Mouse (Mus musculus) limb, embryonic 15.5 days (tissue): Measurements from ENCODE around the gene Eml1. TPM values are rescaled to one million over a fixed set of nuclear protein-coding genes. Genes with fewer than 3 reads are reported as not detected.

ENCODE experiments used
- ATAC-seq: fragments of 200-750 bp; cut with Nextera tagmentation; 2 replicates; pipeline ENCODE4 v1.8.0; 2017; ENCODE audit warnings: low read depth, moderate TSS enrichment; ENCODE audit not compliant: insufficient number of reproducible peaks, low FRiP score, low TSS enrichment
- H3K27ac ChIP-seq: fragments of 300-500 bp; sonication (generic); 2 replicates; pipeline ENCODE4 v1.5.1; 2015; ENCODE audit warnings: moderate library complexity, mild to moderate bottlenecking, inconsistent platforms
- H3K27me3 ChIP-seq: fragments of 300-500 bp; sonication (generic); 2 replicates; pipeline ENCODE4 v1.6.1; 2015; ENCODE audit warnings: inconsistent platforms
- H3K36me3 ChIP-seq: fragments of 300-500 bp; sonication (generic); 2 replicates; pipeline ENCODE4 v1.6.1; 2015; ENCODE audit warnings: inconsistent platforms
- H3K4me1 ChIP-seq: fragments of 300-500 bp; sonication (generic); 2 replicates; pipeline ENCODE4 v1.6.1; 2015; ENCODE audit warnings: inconsistent platforms
- H3K4me2 ChIP-seq: fragments of 300-500 bp; sonication (generic); 2 replicates; pipeline ENCODE4 v1.6.1; 2015; ENCODE audit warnings: mild to moderate bottlenecking, inconsistent platforms
- H3K4me3 ChIP-seq: fragments of 300-500 bp; sonication (generic); 2 replicates; pipeline ENCODE4 v1.5.1; 2015; ENCODE audit warnings: mild to moderate bottlenecking, inconsistent platforms
- H3K9ac ChIP-seq: fragments of 300-500 bp; sonication (generic); 2 replicates; pipeline ENCODE4 v1.6.1; 2015; ENCODE audit warnings: inconsistent platforms
- H3K9me3 ChIP-seq: fragments of 300-500 bp; sonication (generic); 2 replicates; pipeline ENCODE4 v1.6.1; 2016; ENCODE audit warnings: inconsistent platforms
- WGBS: fragments of 180-500 bp; shearing (Covaris S2); methylation state at CpG from one replicate; pipeline ENCODE4 v1.1.7; 2015; 5-methylcytosine and 5-hydroxymethylcytosine counted together
- polyA plus RNA-seq: library from polyadenylated mRNA; unstranded; fragments of >200 nt; fragmentation: Nextera tagmentation; extraction: Ambion mirVana; gene quantifications from 2 replicates; pipeline ENCODE4 v1.2.1, GENCODE M21; 2015

Gene Eml1
- polyA plus RNA-seq, 1 experiment from 2014 or later: 46.0 TPM

DNA sequence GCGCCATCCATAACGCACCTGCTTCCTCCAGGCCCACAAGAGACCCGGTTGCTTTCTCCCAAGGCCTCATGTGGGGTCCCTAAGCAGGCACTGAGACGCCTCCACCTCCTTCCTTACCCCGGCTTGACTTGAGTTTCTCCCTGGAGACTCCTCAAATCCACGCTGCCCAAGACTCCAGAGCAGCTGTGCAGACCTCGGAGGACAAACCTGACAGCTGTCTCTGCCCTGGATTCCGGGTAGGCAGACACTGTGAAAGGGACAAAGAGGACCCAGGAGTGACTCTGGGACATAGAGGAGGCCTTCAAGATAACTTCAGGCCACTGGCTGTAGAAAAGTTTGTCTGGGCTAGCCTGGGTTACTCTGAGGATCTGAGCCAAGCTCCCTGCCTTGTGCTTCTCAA is 3.9 kb downstream of the Eml1 start:
- no peaks in the 10 kb centered on the region for H3K9me3 ChIP-seq
- H3K36me3 ChIP-seq: no peaks in the 10 kb centered on the region
- ATAC-seq: no peak
- H3K27me3 ChIP-seq: no peaks in the 10 kb centered on the region
- peak overlapping the region; percentile 7; the same call in 1 of the 2 replicates for H3K27ac ChIP-seq
- no peak overlapping the region for H3K4me2 ChIP-seq
- WGBS: 66% methylated on average over 8 of the region's 8 CpGs
- no peak overlapping the region for H3K4me3 ChIP-seq
- H3K9ac ChIP-seq: no peak overlapping the region
- peaks cover 39% of the 10 kb centered on the region for H3K4me1 ChIP-seq

DNA sequence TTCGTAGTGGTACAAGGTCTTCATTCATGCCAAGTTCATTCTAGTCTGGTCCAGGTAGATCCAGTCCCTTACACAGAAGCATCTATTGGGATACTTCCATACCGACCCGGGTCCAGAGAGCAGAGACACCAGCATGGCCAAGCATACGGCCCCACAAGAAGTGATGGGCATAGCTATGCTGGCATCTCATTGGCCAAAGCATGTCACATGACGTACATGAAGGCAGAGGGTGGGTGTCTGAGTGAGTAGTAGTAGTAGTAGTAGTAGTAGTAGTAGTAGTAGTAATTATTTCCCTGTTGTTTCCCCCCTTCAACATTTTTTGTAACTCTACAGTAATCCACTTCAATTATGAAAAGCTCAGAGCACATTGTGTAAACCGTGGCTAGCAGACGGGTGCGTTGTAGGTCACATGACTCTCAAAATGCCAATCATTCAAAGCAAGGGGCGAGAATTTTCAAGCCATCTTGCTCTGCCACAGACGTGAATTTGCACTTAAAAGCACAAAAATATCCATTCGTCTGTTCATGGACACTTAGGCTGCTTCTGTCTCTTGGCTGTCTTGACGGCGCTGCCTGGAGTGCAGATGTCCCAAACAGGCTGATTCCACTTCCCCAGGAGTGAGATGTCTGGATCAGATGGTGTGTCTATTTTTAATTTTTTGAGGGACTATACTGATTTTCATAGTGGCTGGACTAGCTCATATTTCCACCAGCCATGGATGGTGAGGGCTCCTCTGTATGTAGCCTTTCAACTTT is 7.8 kb downstream of the Eml1 start:
- no peak overlapping the region for H3K9ac ChIP-seq
- no peaks in the 10 kb centered on the region for H3K27me3 ChIP-seq
- no peaks in the 10 kb centered on the region for H3K36me3 ChIP-seq
- WGBS: 80% methylated on average over 13 of the region's 13 CpGs
- peaks cover 15% of the 10 kb centered on the region for H3K4me1 ChIP-seq
- ATAC-seq: no peak
- no peak overlapping the region for H3K4me2 ChIP-seq
- no peak overlapping the region for H3K27ac ChIP-seq
- H3K9me3 ChIP-seq: no peaks in the 10 kb centered on the region
- H3K4me3 ChIP-seq: no peak overlapping the region

DNA sequence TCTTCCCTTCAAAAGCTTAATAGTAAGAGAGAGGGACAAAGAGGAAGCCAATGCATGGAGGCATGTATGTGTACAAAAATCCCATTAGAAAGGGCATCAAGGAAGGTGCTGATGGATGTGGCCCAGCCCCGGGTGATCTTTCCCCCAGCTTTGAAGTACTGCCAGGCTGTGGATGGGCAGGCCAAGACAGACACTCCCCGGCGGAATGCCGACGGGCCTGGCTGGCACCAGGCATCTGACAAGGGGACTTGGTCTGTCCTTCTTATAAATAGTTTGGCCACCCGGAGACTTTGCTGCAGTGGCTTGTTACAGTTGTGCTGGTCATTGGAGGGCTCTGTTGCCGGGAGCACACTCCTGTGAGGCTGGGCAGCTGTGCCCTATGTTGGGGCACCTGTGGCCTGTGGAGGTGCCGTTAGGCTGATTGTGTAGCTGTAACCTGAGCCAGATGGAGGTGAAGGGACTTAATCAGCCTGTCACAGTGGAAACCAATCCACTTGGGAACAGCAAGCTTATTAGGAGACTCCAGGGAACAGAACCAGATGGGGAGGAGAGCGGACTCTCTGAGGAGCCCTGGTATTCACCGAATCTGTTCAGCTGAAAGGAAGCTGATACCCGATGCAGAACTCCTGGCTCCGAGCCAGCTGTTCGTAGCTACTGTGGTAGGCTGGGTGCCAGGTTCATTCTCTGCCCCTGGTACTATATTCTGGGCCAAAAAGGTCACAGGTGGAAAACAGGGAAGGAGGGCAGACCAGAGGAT is 15.9 kb downstream of the Eml1 start:
- 27% methylated on average over 13 of the region's 13 CpGs for WGBS
- H3K9ac ChIP-seq: no peak overlapping the region
- ATAC-seq: no peak; the same call in 1 of the 2 replicates
- H3K4me2 ChIP-seq: no peak overlapping the region
- H3K4me1 ChIP-seq: peaks cover 12% of the 10 kb centered on the region; the same call in 1 of the 2 replicates
- no peaks in the 10 kb centered on the region for H3K27me3 ChIP-seq
- H3K9me3 ChIP-seq: no peaks in the 10 kb centered on the region
- H3K27ac ChIP-seq: no peak overlapping the region
- no peaks in the 10 kb centered on the region for H3K36me3 ChIP-seq
- no peak overlapping the region for H3K4me3 ChIP-seq

DNA sequence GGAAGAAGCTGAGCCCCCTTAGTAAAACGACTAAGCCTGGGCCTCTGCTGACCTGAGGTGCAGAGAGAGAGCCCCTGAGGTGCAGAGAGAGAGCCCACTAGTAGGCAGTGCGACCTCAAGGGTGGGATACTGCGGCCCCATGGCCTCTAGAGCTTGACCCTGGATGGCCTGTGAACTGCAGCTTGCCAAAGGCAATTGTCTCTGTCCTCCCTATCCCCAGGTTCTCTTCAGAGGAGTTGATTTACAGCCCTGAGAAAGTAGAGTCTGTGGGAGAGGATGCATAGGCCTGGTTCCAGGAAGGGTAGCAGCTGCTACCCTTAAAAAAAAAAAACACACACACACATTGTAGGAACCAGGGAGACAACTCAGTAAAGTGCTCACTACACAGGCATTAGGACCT is 19.0 kb downstream of the Eml1 start:
- Histone ChIP-seq H3K4me2 (no peak overlapping the region), H3K27me3 (no peaks in the 10 kb centered on the region), H3K4me1 (peaks cover 29% of the 10 kb centered on the region), H3K9me3 (no peaks in the 10 kb centered on the region), H3K27ac (no peak overlapping the region), H3K4me3 (no peak overlapping the region), H3K36me3 (no peaks in the 10 kb centered on the region), H3K9ac (no peak overlapping the region)
- 46% methylated on average over 3 of the region's 3 CpGs for WGBS
- ATAC-seq: no peak

DNA sequence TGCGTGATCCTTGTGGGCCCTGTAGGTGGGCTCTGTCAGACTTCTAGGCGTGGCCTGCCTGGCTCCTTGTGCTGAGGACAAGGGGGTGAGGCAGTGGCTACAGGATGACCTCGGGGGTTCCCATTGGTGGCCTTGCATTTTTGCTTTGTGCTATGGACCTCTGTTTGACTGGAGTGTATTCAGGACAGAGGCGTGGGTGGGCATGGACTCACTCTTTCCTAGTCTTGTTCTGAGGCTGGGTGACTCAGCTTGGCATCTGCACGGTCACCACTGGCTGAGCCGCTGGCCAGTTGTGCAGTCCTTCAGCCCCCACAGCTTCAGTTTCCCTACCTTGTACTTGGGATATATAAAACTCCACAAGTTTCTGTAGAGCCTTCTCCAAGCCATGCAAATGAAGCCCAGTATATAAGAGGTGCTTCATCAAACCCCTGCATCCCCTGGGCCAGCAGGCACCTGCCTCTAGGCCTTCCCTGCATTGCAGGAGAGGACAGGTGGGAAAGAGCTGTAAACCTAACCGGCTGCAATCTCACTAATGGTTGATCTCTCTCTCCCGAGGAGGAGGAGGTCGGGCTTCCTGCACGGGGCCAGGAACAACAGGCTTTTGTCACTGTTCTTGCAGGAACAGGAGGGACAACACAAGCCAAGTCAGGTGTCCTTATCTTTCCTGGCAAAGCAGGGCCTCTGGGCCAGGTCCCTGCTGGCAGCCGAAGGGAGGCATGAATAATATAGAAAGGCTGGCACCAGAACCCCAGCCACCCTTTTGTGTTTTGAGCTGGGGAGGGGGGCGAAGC is 21.7 kb downstream of the Eml1 start:
- no peak overlapping the region for H3K9ac ChIP-seq

DNA sequence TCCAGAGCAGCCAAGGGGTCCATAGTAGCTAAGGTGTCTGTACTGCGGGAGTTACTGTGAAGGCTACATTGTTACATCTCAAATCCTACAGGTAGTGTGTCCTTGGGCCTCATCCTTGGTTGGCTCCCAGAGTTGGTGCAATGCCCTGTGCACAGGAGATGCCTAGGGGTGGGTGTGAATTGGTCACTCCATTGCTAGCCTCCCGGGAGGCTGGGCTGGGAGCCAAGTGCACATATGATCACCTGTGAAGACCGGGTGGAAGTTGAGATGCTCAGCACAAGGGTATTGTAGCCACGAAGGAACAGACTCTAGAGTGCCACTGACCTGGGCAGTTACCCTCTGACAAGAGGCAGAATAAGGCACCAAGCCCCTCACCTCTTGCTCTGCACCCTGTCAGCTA is 22.3 kb downstream of the Eml1 start:
- Histone ChIP-seq H3K27ac (no peak overlapping the region), H3K9ac (no peak overlapping the region), H3K4me1 (peaks cover 23% of the 10 kb centered on the region), H3K9me3 (no peaks in the 10 kb centered on the region), H3K27me3 (no peaks in the 10 kb centered on the region), H3K4me3 (no peak overlapping the region), H3K4me2 (no peak overlapping the region), H3K36me3 (no peaks in the 10 kb centered on the region)
- WGBS: 72% methylated on average over 4 of the region's 4 CpGs
- ATAC-seq: no peak

More for the DNA sequence above, 21.7 kb downstream of the Eml1 start:
- Histone ChIP-seq H3K4me3 (no peak overlapping the region), H3K4me1 (peaks cover 23% of the 10 kb centered on the region), H3K36me3 (no peaks in the 10 kb centered on the region), H3K27ac (no peak overlapping the region), H3K9me3 (no peaks in the 10 kb centered on the region), H3K4me2 (no peak overlapping the region), H3K27me3 (no peaks in the 10 kb centered on the region)
- 70% methylated on average over 12 of the region's 12 CpGs for WGBS
- no peak for ATAC-seq

DNA sequence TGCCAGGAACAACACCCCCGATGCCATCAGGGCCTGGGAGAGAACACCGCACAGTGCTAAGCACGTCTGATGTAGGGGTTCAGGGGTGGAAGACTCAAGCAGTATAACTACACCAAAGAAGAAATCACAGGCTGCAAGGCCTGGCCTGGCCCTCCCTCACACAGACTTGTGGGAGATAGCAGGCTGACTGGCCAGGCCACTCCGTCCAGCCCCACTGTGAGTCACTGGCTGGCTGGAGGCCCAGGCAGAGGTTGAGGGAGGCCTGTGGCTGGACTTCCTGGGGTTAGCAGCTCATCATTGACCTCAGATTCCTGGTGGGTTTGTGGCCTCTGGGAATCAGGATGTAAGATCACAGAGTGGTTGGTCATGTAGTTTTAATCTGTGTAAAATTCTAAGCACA is 22.9 kb downstream of the Eml1 start:
- no peaks in the 10 kb centered on the region for H3K9me3 ChIP-seq
- H3K36me3 ChIP-seq: no peaks in the 10 kb centered on the region
- no peak overlapping the region for H3K9ac ChIP-seq
- H3K4me2 ChIP-seq: no peak overlapping the region
- no peak overlapping the region for H3K4me3 ChIP-seq
- no peak for ATAC-seq
- no peak overlapping the region for H3K27ac ChIP-seq
- peaks cover 23% of the 10 kb centered on the region for H3K4me1 ChIP-seq
- 75% methylated on average over 4 of the region's 4 CpGs for WGBS
- H3K27me3 ChIP-seq: no peaks in the 10 kb centered on the region

DNA sequence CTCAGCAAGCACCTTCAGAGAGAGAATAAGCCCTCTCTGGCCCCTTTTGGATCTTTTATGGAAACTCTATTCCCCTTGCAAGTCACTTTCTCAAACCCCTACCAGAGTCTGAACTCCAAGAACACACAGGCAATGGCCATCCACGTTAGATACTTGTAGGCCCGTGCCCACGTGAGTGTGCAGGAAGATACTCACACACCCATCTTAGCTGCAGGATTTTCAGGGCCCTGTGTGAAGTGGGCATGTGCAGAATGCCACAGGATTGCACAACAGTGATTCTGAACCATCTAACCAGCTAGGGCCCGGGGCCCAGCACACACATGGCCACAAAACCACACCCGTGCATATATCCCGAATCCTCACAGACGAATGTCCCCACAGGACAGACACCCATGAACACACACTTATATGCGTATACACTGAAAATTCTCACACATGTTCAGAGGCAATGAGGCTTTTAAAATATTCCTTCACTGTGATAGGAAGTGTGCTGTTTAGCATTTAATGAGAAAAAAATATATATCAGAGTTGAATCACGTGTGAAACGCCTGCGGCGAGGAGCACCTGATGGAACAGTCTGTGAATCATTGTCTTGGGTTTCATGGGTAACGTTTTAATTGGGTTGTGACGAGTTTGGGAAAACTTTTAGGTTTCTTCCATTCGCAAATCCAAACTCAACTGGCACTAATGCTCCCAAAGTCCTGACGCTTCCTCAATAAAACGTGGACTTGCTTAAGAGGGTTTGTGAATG is 24.0 kb downstream of the Eml1 start:
- no peak overlapping the region for H3K9ac ChIP-seq
- no peaks in the 10 kb centered on the region for H3K36me3 ChIP-seq
- no peaks in the 10 kb centered on the region for H3K27me3 ChIP-seq
- no peak overlapping the region for H3K27ac ChIP-seq
- H3K4me3 ChIP-seq: no peak overlapping the region
- H3K4me2 ChIP-seq: no peak overlapping the region
- WGBS: 79% methylated on average over 17 of the region's 17 CpGs
- ATAC-seq: no peak
- H3K9me3 ChIP-seq: no peaks in the 10 kb centered on the region
- peaks cover 23% of the 10 kb centered on the region for H3K4me1 ChIP-seq

DNA sequence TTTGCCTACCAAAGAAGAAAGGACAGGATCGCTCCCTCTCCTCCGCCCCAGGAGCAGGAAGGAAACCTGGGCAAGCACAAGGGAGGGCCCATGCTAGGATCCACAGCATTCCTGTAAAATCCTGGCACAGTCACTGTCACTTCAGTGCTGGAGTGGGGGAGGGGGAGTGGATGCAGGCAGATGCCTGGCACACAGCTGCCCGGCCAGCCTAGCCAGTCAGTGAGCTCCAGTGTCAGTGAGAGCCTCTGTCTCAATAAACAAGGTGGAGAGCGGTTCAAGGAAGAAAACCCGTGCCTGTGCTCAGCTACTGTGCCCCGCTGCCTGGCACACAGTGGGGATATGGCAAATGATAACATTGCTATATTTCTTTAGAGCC is 24.5 kb downstream of the Eml1 start:
- Histone ChIP-seq H3K4me1 (peaks cover 23% of the 10 kb centered on the region), H3K27ac (no peak overlapping the region), H3K4me3 (no peak overlapping the region), H3K27me3 (no peaks in the 10 kb centered on the region), H3K9me3 (no peaks in the 10 kb centered on the region), H3K9ac (no peak overlapping the region), H3K36me3 (no peaks in the 10 kb centered on the region), H3K4me2 (no peak overlapping the region)
- 76% methylated on average over 6 of the region's 6 CpGs for WGBS
- no peak for ATAC-seq

DNA sequence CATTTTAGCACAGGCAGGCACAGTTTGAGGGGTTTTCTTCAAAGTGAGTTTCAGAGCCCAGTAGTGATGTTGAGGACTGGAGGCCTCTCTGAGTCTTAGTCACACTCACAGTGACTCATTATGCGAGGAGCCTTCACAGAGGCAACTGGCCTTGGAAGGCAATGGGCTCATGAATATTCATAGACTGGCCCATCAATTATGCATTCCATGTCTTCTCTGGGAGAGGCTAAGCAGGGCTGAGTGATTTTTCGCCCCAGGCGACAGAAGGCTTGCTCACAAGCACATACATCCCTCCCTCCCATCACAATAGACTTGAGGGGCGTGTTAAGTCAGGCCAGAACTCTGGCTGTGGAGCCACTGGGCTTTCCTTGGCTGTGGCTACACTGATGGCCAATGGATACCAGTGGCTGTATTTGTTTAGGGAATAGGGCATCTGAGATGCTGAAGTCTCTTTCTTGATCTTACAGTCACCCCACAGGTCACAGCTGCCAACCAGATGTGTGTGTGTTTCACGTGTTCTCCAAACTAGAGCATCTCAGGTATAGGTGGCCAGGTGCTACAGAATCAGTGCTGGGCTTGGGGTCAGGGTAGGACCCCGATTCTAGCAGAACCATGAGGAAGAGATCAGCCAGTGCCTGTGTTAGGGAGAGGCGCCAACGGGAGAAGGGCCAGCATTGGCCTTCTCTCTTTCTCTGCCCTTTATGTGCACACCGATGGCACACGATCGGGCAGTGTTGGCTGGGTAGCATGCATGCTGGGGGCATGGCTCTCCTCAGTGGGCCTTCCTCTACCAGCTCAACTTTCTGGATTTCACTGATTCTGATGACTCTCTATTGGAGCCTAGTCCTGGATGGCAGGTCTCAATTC is 25.6 kb downstream of the Eml1 start:
- no peak for ATAC-seq
- Histone ChIP-seq H3K4me2 (no peak overlapping the region), H3K27ac (no peak overlapping the region), H3K4me3 (no peak overlapping the region), H3K36me3 (no peaks in the 10 kb centered on the region), H3K9me3 (no peaks in the 10 kb centered on the region), H3K9ac (no peak overlapping the region), H3K4me1 (peaks cover 23% of the 10 kb centered on the region), H3K27me3 (no peaks in the 10 kb centered on the region)
- 69% methylated on average over 11 of the region's 11 CpGs for WGBS

DNA sequence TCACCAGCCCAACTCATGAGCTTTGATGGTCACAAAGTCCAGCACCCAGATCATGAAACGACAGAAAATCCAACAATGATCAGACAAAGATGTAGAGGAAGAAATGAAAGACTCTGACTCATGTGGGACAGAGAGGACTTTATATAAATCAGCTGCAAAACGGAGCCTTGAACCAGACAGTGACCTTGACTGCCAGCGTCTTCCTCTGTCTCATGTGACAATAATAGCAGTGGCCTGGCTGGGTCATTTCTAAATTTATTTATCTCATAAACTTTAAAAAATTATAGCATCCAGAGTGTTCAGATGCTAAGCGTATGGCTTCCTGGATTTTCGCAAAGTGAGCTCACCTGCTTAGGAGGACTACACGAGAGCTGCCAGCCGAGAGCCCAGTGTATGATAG is 27.9 kb downstream of the Eml1 start:
- no peak overlapping the region for H3K4me2 ChIP-seq
- no peaks in the 10 kb centered on the region for H3K9me3 ChIP-seq
- H3K27me3 ChIP-seq: no peaks in the 10 kb centered on the region
- no peaks in the 10 kb centered on the region for H3K36me3 ChIP-seq
- H3K4me1 ChIP-seq: peaks cover 11% of the 10 kb centered on the region
- no peak for ATAC-seq
- H3K27ac ChIP-seq: no peak overlapping the region
- no peak overlapping the region for H3K4me3 ChIP-seq
- WGBS: 82% methylated on average over 7 of the region's 7 CpGs
- no peak overlapping the region for H3K9ac ChIP-seq
